Mouse (Mus musculus): ENCODE results near the gene Tjp1.

GRCm38 (mm10) chr7:65455208-65455607 is 72.4 kb downstream of the Tjp1 start:
- TF ChIP-seq CTCF (conservative IDR thresholded peaks at IDR 0.05; ENCODE audit: insufficient read depth, insufficient read length, low read depth, low read length): no peak
- TF ChIP-seq POLR2A (IDR thresholded peaks at IDR 0.05; ENCODE audit: low read depth, low read length): no peak
